Mouse (Mus musculus) naive thymus-derived CD4-positive, alpha-beta T cell, adult 2 months (primary cell): ENCODE measurements around the gene Foxa3.
A peak's percentile ranks its signal among the peaks of the same experiment; 100 is the strongest.

ENCODE experiments used
- DNase-seq: peaks from one replicate; pipeline ENCODE4 v3.0.0-alpha.2; 2011; ENCODE audit warnings: low read depth

The Foxa3 gene

DNA sequence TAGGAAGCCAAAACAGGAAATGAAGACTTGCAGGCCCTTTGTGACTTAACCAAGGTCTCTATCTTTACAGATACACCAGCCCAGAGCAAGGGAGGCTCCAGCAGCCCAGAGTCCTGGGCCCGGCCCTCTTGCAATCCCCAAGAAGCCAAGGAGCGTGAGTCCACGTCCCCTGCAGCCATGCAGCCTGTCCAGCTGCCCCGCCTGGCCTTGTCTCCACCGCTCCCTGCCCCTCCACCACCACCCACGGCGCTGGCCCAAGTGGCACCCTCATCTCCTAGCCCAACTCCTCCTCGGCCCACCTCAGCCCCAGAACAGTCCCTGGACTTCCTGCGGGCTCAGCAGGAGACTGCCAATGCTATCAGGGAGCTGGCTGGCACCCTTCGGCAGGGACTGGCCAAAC, 22.9 kb downstream of the Foxa3 start:
- no peak for DNase-seq

DNA sequence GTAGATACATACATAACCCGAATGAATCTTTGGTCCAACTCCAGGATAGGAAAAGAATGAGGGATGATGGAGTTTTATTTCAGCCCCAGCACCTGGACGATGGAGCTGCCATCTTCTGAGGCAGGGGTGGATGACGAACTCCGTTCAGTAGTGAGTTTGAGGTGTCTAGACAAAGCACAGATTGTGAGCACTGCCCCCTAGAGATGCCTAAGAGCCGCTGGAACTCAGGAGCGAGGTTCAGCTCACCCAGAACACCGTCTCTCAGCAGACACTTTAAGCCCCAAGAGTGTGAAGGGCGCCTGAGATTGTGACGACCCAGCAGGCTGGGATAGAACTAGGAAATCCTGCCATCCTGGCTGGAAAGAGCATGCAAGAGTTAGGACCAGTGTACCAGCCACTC, 24.5 kb downstream of the Foxa3 start:
- DNase-seq: no peak

DNA sequence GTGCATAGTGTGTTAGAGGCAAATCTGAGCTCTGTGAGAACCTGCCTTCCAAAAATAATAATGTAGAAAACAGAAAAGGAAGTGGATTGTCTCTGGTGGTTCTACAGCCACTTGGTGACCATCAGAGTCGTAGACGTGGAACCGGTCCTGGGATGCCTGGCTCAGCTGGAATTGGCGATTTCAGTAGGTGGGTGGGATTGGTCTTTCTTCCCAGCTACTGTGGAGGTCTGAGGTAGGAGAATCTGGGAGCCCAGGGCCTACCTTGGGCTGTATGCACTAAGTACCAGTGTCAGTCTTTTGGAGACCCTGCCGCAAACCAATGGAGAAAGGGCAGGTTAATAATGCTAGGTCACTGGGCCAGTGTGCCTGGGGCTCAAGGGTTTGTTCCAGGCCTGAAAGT, 30.3 kb downstream of the Foxa3 start:
- no peak for DNase-seq

DNA sequence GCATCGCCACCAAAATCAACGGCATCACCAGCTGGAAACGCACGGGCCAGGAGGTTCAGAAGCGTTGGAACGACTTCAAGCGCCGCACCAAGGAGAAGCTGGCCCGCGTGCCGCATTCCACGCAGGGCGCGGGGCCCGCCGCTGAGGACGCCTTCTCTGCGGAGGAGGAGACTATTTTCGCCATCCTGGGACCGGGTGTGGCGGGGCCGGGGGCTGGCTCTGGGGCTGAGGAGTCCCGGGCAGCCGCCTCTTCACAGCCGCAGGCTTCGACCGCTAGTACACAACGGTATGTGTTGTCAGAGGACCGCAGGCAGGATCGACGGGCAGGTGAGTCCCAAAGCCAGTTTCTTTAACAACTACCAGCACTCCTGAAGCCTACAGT, 31.1 kb downstream of the Foxa3 start:
- DNase-seq: no peak

DNA sequence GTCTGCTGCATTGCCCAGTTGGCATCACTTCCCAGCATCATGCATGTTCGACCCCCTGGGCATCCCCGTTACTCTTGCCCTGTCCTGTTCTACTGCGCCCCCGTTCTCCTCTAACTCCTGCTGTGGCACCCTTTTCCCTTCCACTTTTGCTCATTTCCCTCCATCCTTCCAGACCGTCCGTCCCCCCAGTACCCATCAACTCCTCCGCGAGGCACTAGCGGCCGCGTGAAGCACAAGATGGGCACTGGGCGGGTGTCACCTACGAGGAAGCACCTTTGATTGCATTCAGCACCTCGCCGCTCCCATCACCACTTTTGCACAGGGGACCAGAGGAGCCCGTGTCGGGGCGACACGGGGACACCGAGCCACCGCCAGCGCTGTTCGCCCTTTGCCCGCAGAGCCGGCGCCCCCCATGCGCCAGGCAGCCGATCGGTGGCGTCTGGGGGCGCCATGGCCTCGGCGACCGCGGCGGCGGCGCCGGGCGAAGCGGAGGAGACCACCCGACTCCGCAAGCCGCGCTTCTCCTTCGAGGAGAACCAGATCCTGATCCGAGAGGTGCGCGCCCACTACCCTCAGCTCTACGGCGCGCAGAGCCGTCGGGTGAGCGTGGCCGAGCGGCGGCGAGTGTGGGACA, 31.6 kb downstream of the Foxa3 start:
- DNase-seq: peak; percentile 54

DNA sequence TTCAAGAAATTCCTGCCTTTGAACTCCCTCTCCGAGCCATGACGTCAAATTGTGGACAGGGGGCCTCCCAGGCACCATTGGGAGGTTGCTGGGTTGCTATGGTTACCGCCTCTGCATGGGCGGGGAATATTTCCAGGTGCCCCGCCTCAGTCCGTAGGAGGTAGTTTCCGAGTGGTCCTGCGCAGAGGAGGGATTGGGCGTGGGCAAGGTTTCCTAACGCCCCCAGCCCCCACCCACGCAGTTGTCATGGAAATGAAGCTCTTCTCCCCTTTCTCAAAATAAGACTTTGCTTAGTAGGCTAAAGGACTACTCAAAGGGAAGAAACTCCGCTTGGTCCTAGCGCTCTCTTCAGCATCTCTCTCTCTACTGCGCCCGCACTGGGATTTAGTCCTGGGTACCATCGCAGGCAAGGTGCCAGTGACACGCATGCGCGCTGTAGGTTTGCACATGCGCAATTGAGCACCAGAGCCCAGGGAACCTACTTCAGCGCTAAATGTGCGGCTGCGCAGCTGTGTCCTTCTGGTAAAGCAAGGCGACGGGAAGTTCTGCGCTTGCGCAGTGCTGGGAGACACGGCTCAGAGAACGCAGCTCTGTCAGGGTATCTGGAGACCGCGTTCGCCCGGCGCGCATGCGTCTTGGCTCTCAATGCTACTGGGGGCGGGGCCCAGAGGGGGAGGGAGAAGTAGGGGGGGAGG, 32.6 kb downstream of the Foxa3 start, which contains the start of gene Mypop:
TSS of gene Mypop (plus strand) at position 645 of the 695 bp plus-strand sequence.
- DNase-seq: peak; percentile 100

DNA sequence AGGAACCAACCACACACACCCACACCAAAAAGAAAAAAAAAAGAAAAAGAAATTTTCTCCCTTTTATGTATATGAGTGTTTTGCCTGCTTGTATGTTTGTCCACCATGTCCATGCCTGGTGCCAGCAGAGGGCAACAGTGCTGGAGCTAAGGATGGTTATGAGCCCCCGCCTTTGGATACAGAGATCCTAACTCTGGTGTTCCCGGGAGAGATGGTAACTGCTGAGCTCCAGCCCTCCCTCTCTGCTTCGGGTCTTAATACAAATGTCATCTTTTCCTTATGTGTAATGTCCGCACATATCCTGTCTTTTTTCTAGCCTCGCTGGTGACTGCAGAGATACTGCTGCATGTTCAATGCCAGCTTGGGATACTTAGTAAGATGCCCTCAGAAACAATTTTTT, 33.3 kb downstream of the Foxa3 start:
- no peak for DNase-seq

DNA sequence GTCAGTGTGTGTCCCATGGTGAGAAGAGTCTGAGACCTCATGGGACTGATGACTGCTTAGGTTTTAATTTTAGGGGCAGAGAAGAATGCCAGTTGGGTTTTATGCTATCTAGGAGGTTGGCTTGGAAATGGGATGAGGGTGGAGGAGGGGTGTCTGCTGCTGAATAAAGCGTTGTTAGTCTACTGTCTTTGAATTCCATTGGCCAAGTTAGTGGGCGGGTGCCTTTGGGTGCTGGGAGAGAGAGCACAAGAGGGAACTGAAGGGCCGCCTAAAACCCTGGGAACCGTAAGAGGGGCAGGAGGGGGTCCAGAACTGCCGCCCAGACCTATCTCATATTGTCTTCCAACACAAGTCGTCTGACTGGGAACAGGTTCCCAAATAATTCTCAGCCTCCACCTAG, 34.6 kb downstream of the Foxa3 start:
- DNase-seq: no peak

DNA sequence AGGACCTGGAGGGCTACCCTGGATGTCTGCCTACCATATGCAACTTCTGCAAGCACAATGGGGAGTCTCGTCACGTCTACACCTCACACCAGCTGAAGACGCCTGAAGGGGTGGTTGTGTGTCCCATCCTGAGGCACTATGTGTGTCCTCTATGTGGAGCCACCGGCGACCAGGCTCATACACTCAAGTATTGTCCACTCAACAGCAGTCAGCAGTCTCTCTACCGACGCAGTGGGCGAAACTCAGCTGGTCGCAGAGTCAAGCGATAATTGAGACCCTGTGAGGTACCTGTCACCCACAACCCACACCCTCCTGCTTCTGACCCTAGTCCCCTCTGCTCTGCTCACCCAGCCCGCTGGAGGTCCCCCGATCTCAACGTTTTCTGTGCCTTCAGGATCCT, 35.6 kb downstream of the Foxa3 start:
- DNase-seq: no peak

DNA sequence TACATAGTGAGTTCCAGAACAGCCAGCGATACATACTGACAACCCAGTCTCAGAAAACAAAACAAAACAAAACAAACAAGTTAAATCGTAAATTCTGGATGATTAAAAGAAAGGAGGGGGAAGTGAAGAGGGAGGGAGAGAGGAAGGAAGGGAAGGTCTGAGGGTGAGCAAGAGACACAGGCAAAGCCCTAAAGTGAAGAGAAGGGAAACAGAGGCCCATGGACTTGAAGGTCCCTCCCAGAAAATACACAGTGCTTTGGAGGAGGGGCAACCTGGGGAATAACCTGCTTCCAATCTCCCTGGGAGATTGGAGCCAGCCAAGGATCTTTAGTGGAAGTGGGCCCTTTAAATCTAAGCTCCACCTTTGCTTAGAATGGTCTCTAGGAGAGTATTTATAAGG, 36.2 kb downstream of the Foxa3 start, which contains the start of gene Nanos2:
TSS of gene Nanos2 (plus strand) at position 301 of the 400 bp plus-strand sequence.
- DNase-seq: no peak

DNA sequence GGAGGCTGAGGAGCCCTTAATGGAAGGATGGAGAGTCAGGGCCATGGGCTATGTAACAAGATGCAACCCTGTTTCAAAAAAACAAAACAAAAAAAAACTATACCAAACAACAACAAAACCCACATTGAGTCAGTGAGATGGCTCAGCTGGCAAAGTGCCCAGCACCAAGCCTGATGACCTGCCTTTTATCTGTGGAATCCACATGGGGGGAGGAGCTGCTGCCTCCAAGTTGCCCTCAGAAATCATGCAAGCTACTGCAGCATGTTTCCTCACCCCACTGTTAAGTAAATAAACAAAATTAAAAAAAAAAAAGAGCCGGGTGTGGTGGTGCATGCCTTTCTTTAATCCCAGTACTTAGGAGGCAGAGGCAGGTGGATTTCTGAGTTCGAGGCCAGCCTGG, 36.8 kb downstream of the Foxa3 start:
- no peak for DNase-seq

DNA sequence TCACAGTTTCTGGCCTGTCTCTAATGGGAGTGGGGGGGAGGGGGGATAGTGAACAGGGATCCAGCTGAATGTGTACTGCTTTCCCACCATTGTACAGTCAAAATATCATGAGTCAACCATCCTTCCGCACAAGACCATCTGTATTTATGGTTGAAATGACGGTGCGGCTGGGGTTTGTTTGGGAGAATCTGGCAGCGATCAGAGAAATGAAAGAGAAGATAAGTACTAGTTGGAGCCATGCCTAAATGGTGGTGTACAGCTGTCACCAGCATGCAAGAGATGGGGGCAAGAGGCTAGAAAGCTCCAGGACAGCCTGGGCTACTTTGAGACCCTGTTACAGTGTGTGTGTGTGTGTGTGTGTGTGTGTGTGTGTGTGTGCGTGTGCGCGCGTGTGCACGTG, 45.0 kb downstream of the Foxa3 start:
- DNase-seq: no peak

DNA sequence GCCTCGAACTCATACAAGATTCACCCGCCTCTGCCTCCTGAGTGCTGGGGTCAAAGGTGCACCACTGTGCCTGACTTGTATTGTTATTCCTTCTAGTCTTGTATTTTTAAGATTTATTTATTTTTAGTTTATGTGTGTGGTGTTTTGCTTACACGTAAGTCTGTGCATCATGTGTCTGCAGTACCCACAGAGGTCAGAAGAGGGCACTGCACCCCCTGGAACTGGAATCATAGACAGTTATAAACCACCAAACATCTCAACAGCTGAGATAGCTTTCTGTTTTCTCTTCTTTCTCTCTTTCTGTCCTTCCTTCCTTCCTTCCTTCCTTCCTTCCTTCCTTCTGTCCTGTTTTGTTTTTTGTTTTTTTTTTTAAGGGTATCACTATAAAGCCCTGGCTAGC, 52.4 kb downstream of the Foxa3 start:
- no peak for DNase-seq

DNA sequence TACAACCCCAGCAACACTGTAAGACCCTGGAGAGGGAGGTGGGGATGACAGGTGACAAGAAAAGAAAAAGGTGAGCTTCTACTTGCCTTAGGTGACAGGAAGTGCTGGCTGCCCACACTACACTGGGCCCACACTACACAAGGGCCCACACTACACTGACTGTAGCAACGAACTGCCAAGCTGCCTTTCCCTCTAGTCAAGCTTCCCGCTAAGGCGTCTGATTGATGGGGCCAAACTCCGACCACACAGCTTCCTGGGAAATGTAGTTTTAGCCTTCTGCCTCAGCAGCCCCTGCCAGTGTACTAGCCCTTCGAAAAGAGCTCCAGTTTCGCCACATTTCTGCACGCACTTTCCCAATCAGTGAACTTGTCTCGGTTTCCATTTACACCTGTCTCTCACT, 55.7 kb downstream of the Foxa3 start:
- no peak for DNase-seq

DNA sequence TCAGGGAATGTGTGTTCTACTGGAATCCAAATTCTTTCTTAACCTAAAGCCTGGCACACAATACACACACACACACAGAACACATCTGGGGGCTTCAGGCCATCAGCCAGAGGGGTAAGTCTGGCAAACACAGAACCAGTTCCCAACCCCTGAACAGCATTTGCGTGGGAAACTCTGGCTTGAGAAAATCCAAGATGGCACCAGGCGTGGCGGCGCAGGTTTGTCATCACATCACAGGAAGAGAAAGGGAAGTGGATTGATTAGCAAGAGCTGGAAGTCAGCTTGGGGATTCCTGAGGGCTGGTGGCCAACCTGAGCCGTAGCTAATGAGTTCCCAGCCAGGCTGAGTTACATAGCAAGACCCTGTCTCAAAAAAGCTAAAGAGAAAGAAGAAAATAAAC, 58.0 kb downstream of the Foxa3 start:
- no peak for DNase-seq

DNA sequence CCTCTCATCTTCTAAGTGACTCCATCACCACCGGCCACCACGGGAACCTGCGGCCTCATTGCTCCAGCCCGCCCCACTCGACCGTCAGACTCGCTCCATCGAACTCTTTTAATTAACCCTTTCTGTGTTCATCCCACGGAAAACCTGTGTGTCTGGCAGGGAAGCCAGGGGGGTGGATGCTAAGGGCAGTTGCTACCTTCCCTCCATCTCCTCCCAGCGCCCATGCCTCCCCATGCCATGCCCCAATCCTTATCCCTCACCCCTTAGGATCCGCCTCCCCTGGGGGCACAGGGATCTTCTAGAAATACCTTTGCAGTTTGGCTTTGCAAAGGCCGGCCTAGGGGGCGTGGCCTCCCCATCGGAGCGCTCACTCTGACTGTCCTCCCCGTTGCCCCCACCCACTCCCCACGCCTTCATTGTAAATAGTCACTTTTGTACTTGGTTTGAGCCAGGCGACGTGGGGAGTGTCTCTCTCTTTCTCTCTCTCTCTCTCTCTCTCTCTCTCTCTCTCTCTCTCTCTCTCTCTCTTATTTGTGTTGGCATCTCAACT, 60.0 kb downstream of the Foxa3 start:
- no peak for DNase-seq
